Mouse (Mus musculus): ENCODE results near the gene a. TPM values are rescaled to one million over a fixed set of nuclear protein-coding genes. Genes with fewer than 3 reads are reported as not detected.
A peak's percentile ranks its signal among the peaks of the same experiment; 100 is the strongest.
"Not testable (repeated sequence)": the region's sequence is repeated elsewhere in the genome, so short reads cannot be mapped to it uniquely, and the experiment has no call there.

Gene a
- total RNA-seq, 2 experiments from 2014 or later = not detected

- no peak for ATAC-seq (ENCODE audit: poor library complexity, severe bottlenecking)
Observed at GRCm38 (mm10) chr2:154834149-154834865, 43.1 kb downstream of the a start.

- ATAC-seq (ENCODE audit: poor library complexity, severe bottlenecking) = no peak
Observed at GRCm38 (mm10) chr2:154836537-154836936, 45.3 kb downstream of the a start.

GRCm38 (mm10) chr2:154848086-154848485, 56.9 kb downstream of the a start:
- no peak for ATAC-seq (ENCODE audit: poor library complexity, severe bottlenecking)

- ATAC-seq (ENCODE audit: poor library complexity, severe bottlenecking) = peak; percentile 57
Observed at GRCm38 (mm10) chr2:154855383-154855782, 64.2 kb downstream of the a start.

- ATAC-seq (ENCODE audit: poor library complexity, severe bottlenecking) = no peak
Observed at GRCm38 (mm10) chr2:154863672-154864071, 72.5 kb downstream of the a start.

- ATAC-seq (ENCODE audit: poor library complexity, severe bottlenecking) = no peak
Observed at GRCm38 (mm10) chr2:154865696-154866095, 74.5 kb downstream of the a start.

GRCm38 (mm10) chr2:154868106-154868505, 76.9 kb downstream of the a start:
- no peak for ATAC-seq (ENCODE audit: poor library complexity, severe bottlenecking)

- no peak for ATAC-seq (ENCODE audit: poor library complexity, severe bottlenecking)
Observed at GRCm38 (mm10) chr2:154869954-154870641, 78.9 kb downstream of the a start.

- no peak for ATAC-seq (ENCODE audit: poor library complexity, severe bottlenecking)
Observed at GRCm38 (mm10) chr2:154876621-154877020, 85.4 kb downstream of the a start.

- ATAC-seq (ENCODE audit: poor library complexity, severe bottlenecking) = no peak
Observed at GRCm38 (mm10) chr2:154891585-154891984, 100.4 kb downstream of the a start.

GRCm38 (mm10) chr2:154892201-154893044, 101.2 kb downstream of the a start, which contains the start of gene Eif2s2:
Eif2s2 (minus strand) TSS chr2:154892935.
- ATAC-seq (ENCODE audit: poor library complexity, severe bottlenecking) = peak; percentile 98

- no peak; the same call in 1 of the 2 replicates for ATAC-seq (ENCODE audit: poor library complexity, severe bottlenecking)
Observed at GRCm38 (mm10) chr2:154893045-154893385, 101.8 kb downstream of the a start.

GRCm38 (mm10) chr2:154893548-154893947, 102.3 kb downstream of the a start:
- ATAC-seq (ENCODE audit: poor library complexity, severe bottlenecking) = no peak

- ATAC-seq (ENCODE audit: poor library complexity, severe bottlenecking) = not testable (repeated sequence)
Observed at GRCm38 (mm10) chr2:154899004-154899403, 107.8 kb downstream of the a start.

GRCm38 (mm10) chr2:154899412-154899811, 108.2 kb downstream of the a start:
- not testable (repeated sequence) for ATAC-seq (ENCODE audit: poor library complexity, severe bottlenecking)

- ATAC-seq (ENCODE audit: poor library complexity, severe bottlenecking) = no peak
Observed at GRCm38 (mm10) chr2:154902111-154902510, 110.9 kb downstream of the a start.

- no peak for ATAC-seq (ENCODE audit: poor library complexity, severe bottlenecking)
Observed at GRCm38 (mm10) chr2:154905796-154906195, 114.6 kb downstream of the a start.

GRCm38 (mm10) chr2:154908223-154908622, 117.0 kb downstream of the a start:
- not testable (repeated sequence) for ATAC-seq (ENCODE audit: poor library complexity, severe bottlenecking)

GRCm38 (mm10) chr2:154909789-154910188, 118.6 kb downstream of the a start:
- ATAC-seq (ENCODE audit: poor library complexity, severe bottlenecking) = no peak

- no peak for ATAC-seq (ENCODE audit: poor library complexity, severe bottlenecking)
Observed at GRCm38 (mm10) chr2:154915922-154916541, 124.8 kb downstream of the a start.

GRCm38 (mm10) chr2:154916547-154916946, 125.3 kb downstream of the a start:
- peak; percentile 64 for ATAC-seq (ENCODE audit: poor library complexity, severe bottlenecking)

All from megakaryocyte, adult 5-6 weeks (primary cell).